Mouse (Mus musculus): ENCODE measurements around the gene Cyb561d2. TPM values are rescaled to one million over a fixed set of nuclear protein-coding genes. Genes with fewer than 3 reads are reported as not detected.
A peak's percentile ranks its signal among the peaks of the same experiment; 100 is the strongest.

Gene Cyb561d2
- polyA plus RNA-seq, 1 experiment from 2014 or later: 22.9 TPM

- H3K27me3 ChIP-seq (ENCODE audit: insufficient read depth, low read length): peaks cover 19% of the 10 kb centered on the region
- 0 out of 2 replicates have a peak, but pooled peaks cover 7% of the 10 kb centered on the region for H3K4me1 ChIP-seq (ENCODE audit: insufficient read depth)
- H3K27ac ChIP-seq (ENCODE audit: low read depth): peak overlapping the region; percentile 18; the same call in 1 of the 2 replicates
- peak; percentile 51; the same call in 1 of the 2 replicates for ATAC-seq (ENCODE audit: insufficient read depth)
- peak overlapping the region; percentile 29; the same call in 1 of the 2 replicates for H3K9ac ChIP-seq
- 0 out of 2 replicates have a peak overlapping the region, but pooled peaks have one; percentile 6 for H3K4me3 ChIP-seq (ENCODE audit: low read depth, low read length)
- H3K9me3 ChIP-seq (ENCODE audit: low read depth, low read length): no peaks in the 10 kb centered on the region
- DNase-seq: peak; percentile 19
- H3K4me2 ChIP-seq: peak overlapping the region; percentile 55
- no peaks in the 10 kb centered on the region for H3K36me3 ChIP-seq (ENCODE audit: insufficient read depth)
- TF ChIP-seq CTCF (IDR thresholded peaks at IDR 0.05; ENCODE audit: low read depth): no peak
- 16% methylated on average over 25 of the region's 25 CpGs for WGBS
These were observed 20.1 kb downstream of the Cyb561d2 start for GRCm38 (mm10) chr9:107521711-107522399.

DNA sequence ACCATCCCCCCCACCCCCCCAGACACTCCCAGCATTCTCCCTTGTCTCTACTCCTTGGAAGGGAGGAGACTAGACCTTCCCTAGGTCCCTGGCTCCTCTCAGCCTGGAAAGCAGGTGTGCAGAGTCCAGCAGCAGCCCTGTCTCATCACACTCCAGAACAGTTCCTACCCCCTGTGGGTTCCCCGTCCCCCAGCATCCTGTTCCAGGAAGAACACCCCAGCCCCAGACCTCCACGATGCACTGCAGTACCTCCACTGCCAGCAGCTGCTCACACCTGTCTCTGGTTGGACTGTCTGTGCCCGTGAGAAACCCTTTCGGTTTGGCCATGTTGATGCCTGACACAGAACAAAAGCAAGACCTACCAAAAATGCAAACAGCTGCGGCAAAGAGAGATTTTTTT is 20.8 kb downstream of the Cyb561d2 start:
- no peaks in the 10 kb centered on the region for H3K36me3 ChIP-seq (ENCODE audit: insufficient read depth)
- 0 out of 2 replicates have a peak, but pooled peaks cover under 1% of the 10 kb centered on the region for H3K4me1 ChIP-seq (ENCODE audit: insufficient read depth)
- peak overlapping the region; percentile 55; the same call in 1 of the 2 replicates for H3K4me2 ChIP-seq
- no peak overlapping the region; the same call in 1 of the 2 replicates for H3K9ac ChIP-seq
- 39% methylated on average over 5 of the region's 5 CpGs for WGBS
- H3K9me3 ChIP-seq (ENCODE audit: low read depth, low read length): no peaks in the 10 kb centered on the region
- no peak for TF ChIP-seq CTCF (IDR thresholded peaks at IDR 0.05; ENCODE audit: low read depth)
- DNase-seq (no peak), ATAC-seq (ENCODE audit: insufficient read depth) (no peak)
- H3K27ac ChIP-seq (ENCODE audit: low read depth): no peak overlapping the region
- H3K4me3 ChIP-seq (ENCODE audit: low read depth, low read length): no peak overlapping the region
- peaks cover 12% of the 10 kb centered on the region for H3K27me3 ChIP-seq (ENCODE audit: insufficient read depth, low read length)

GRCm38 (mm10) chr9:107520331-107520730 is 21.7 kb downstream of the Cyb561d2 start:
- H3K36me3 ChIP-seq (ENCODE audit: insufficient read depth): no peaks in the 10 kb centered on the region
- peaks cover 4% of the 10 kb centered on the region; the same call in 1 of the 2 replicates for H3K27me3 ChIP-seq (ENCODE audit: insufficient read depth, low read length)
- no peak overlapping the region for H3K4me3 ChIP-seq (ENCODE audit: low read depth, low read length)
- no peak overlapping the region for H3K27ac ChIP-seq (ENCODE audit: low read depth)
- no peak overlapping the region for H3K9ac ChIP-seq
- WGBS: 68% methylated on average over 6 of the region's 6 CpGs
- TF ChIP-seq CTCF (IDR thresholded peaks at IDR 0.05; ENCODE audit: low read depth): no peak
- no peaks in the 10 kb centered on the region for H3K4me1 ChIP-seq (ENCODE audit: insufficient read depth)
- H3K4me2 ChIP-seq: no peak overlapping the region
- no peaks in the 10 kb centered on the region for H3K9me3 ChIP-seq (ENCODE audit: low read depth, low read length)
- ATAC-seq (ENCODE audit: insufficient read depth) (no peak), DNase-seq (peak; percentile 22)

- WGBS: 14% methylated on average over 14 of the region's 14 CpGs
- Histone ChIP-seq H3K4me1 (ENCODE audit: insufficient read depth) (no peaks in the 10 kb centered on the region), H3K27ac (ENCODE audit: low read depth) (no peak overlapping the region), H3K9ac (no peak overlapping the region), H3K9me3 (ENCODE audit: low read depth, low read length) (no peaks in the 10 kb centered on the region), H3K36me3 (ENCODE audit: insufficient read depth) (no peaks in the 10 kb centered on the region), H3K4me3 (ENCODE audit: low read depth, low read length) (no peak overlapping the region), H3K4me2 (no peak overlapping the region), H3K27me3 (ENCODE audit: insufficient read depth, low read length) (no peaks in the 10 kb centered on the region)
- ATAC-seq (ENCODE audit: insufficient read depth): peak; percentile 45
- peak; percentile 100 for TF ChIP-seq CTCF (IDR thresholded peaks at IDR 0.05; ENCODE audit: low read depth)
- DNase-seq: peak; percentile 90
These were observed 27.6 kb downstream of the Cyb561d2 start for GRCm38 (mm10) chr9:107514303-107514955.

GRCm38 (mm10) chr9:107512326-107512725 is 29.7 kb downstream of the Cyb561d2 start:
- ATAC-seq (ENCODE audit: insufficient read depth): no peak
- no peak for TF ChIP-seq CTCF (IDR thresholded peaks at IDR 0.05; ENCODE audit: low read depth)
- Histone ChIP-seq H3K36me3 (ENCODE audit: insufficient read depth) (no peaks in the 10 kb centered on the region), H3K27ac (ENCODE audit: low read depth) (no peak overlapping the region), H3K27me3 (ENCODE audit: insufficient read depth, low read length) (no peaks in the 10 kb centered on the region), H3K9me3 (ENCODE audit: low read depth, low read length) (no peaks in the 10 kb centered on the region), H3K4me2 (no peak overlapping the region), H3K4me3 (ENCODE audit: low read depth, low read length) (no peak overlapping the region), H3K4me1 (ENCODE audit: insufficient read depth) (no peaks in the 10 kb centered on the region), H3K9ac (no peak overlapping the region)
- WGBS: 77% methylated on average over 16 of the region's 16 CpGs
- DNase-seq: no peak

GRCm38 (mm10) chr9:107511436-107511835 is 30.6 kb downstream of the Cyb561d2 start:
- ATAC-seq (ENCODE audit: insufficient read depth) (no peak), DNase-seq (no peak)
- TF ChIP-seq CTCF (IDR thresholded peaks at IDR 0.05; ENCODE audit: low read depth): no peak
- H3K27me3 ChIP-seq (ENCODE audit: insufficient read depth, low read length): no peaks in the 10 kb centered on the region
- 40% methylated on average over 8 of the region's 8 CpGs for WGBS
- no peak overlapping the region for H3K27ac ChIP-seq (ENCODE audit: low read depth)
- no peak overlapping the region for H3K9ac ChIP-seq
- H3K4me1 ChIP-seq (ENCODE audit: insufficient read depth): no peaks in the 10 kb centered on the region
- no peak overlapping the region for H3K4me2 ChIP-seq
- no peaks in the 10 kb centered on the region for H3K36me3 ChIP-seq (ENCODE audit: insufficient read depth)
- no peaks in the 10 kb centered on the region for H3K9me3 ChIP-seq (ENCODE audit: low read depth, low read length)
- H3K4me3 ChIP-seq (ENCODE audit: low read depth, low read length): no peak overlapping the region
